In genomic region chr10:91270955-91271741, GRCm38 (mm10) we compare ENCODE assay signal across 8 mouse cellular contexts.
A peak's percentile ranks its signal among the peaks of the same experiment; 100 is the strongest.
DNase-seq lines count a peak whose midpoint lies in the region; ATAC-seq and TF ChIP-seq lines count a peak whose summit lies in the region.

No protein-coding gene starts in this region.

- H3K4me1 ChIP-seq in erythroblast, embryonic 14.5 days (ENCODE audit: control insufficient read depth), result peaks cover 16% of the 10 kb centered on the region
- peaks cover 14% of the 10 kb centered on the region; the same call in 1 of the 2 replicates for H3K4me1 ChIP-seq in heart, embryonic 12.5 days (replicated peaks)
- H3K4me1 ChIP-seq in kidney, embryonic 16.5 days (ENCODE audit: insufficient read depth, low read length), result peaks cover 8% of the 10 kb centered on the region

- H3K4me3 ChIP-seq in erythroblast, embryonic 14.5 days (replicated peaks), result peak overlapping the region; percentile 58
- peak overlapping the region; percentile 26 for H3K4me3 ChIP-seq in heart, embryonic 12.5 days
- no peak overlapping the region for H3K4me3 ChIP-seq in kidney, embryonic 16.5 days (ENCODE audit: low read length)

- TF ChIP-seq POLR2A in brain, embryonic 14.5 days (IDR thresholded peaks at IDR 0.05; ENCODE audit: borderline replicate concordance, extremely low read depth, insufficient read depth, insufficient read length, poor library complexity, severe bottlenecking), result no peak

- peak; percentile 97 for TF ChIP-seq CTCF in brain, embryonic 14.5 days (IDR thresholded peaks at IDR 0.05; ENCODE audit: borderline replicate concordance, extremely low read depth, insufficient read depth, insufficient read length)

- no peak overlapping the region for H3K27ac ChIP-seq in heart, embryonic 12.5 days (ENCODE audit: poor library complexity, severe bottlenecking)
- H3K27ac ChIP-seq in kidney, embryonic 16.5 days (ENCODE audit: low read length), result no peak overlapping the region

- no peaks in the 10 kb centered on the region for H3K36me3 ChIP-seq in erythroblast, embryonic 14.5 days (ENCODE audit: control insufficient read depth)
- H3K36me3 ChIP-seq in heart, embryonic 12.5 days, result no peaks in the 10 kb centered on the region
- H3K36me3 ChIP-seq in kidney, embryonic 16.5 days (ENCODE audit: insufficient read depth, low read length), result no peaks in the 10 kb centered on the region

- H3K27me3 ChIP-seq in erythroblast, embryonic 14.5 days (ENCODE audit: control insufficient read depth), result no peaks in the 10 kb centered on the region
- H3K27me3 ChIP-seq in heart, embryonic 12.5 days (replicated peaks), result no peaks in the 10 kb centered on the region
- H3K27me3 ChIP-seq in kidney, embryonic 16.5 days (ENCODE audit: insufficient read depth, low read length), result no peaks in the 10 kb centered on the region

- WGBS in heart, embryonic 12.5 days, result 8% methylated on average over 14 of the region's 14 CpGs
- 18% methylated on average over 14 of the region's 14 CpGs for WGBS in kidney, embryonic 16.5 days

- peak overlapping the region; percentile 63 for H3K4me2 ChIP-seq in heart, embryonic 12.5 days
- H3K4me2 ChIP-seq in kidney, embryonic 16.5 days (replicated peaks; ENCODE audit: low read depth, low read length), result peak overlapping the region; percentile 36

- no peaks in the 10 kb centered on the region for H3K9me3 ChIP-seq in erythroblast, embryonic 14.5 days (ENCODE audit: control insufficient read depth, low read length)
- H3K9me3 ChIP-seq in heart, embryonic 12.5 days (replicated peaks), result no peaks in the 10 kb centered on the region
- no peaks in the 10 kb centered on the region for H3K9me3 ChIP-seq in kidney, embryonic 16.5 days (ENCODE audit: low read length)

- peak; percentile 85 for DNase-seq in CD4-positive helper T cell, adult 2 months (ENCODE audit: low read depth, low spot score)
- DNase-seq in brain, embryonic 14.5 days (ENCODE audit: low read depth), result peak; percentile 94
- peak; percentile 81 for DNase-seq in liver
- DNase-seq in spleen, postnatal 36 days (ENCODE audit: low spot score in 2 of 2), result peak; percentile 70 to 76

- no peak overlapping the region; the same call in 1 of the 2 replicates for H3K9ac ChIP-seq in heart, embryonic 12.5 days
- H3K9ac ChIP-seq in kidney, embryonic 16.5 days (replicated peaks; ENCODE audit: low read length), result peak overlapping the region; percentile 29

- ATAC-seq in heart, embryonic 12.5 days (ENCODE audit: insufficient number of reproducible peaks, low FRiP score), result 0 out of 2 replicates have a peak, but pooled peaks have one; percentile 37
- peak; percentile 68; the same call in 1 of the 2 replicates for ATAC-seq in kidney, embryonic 16.5 days (ENCODE audit: low FRiP score, low TSS enrichment)
- peak; percentile 76 for ATAC-seq in monocyte, adult 5-6 weeks (replicated peaks; ENCODE audit: insufficient number of reproducible peaks, low FRiP score, low TSS enrichment, poor library complexity, severe bottlenecking)
